Mouse (Mus musculus) retina, adult 2 months (tissue): ENCODE results near the gene Shb.

Experiments
- DNase-seq: peaks from one replicate; pipeline ENCODE4 v3.0.0-alpha.2; 2012; ENCODE audit warnings: low read depth, low spot score

The Shb gene

GRCm38 (mm10) chr4:45421519-45422260 lies 110.6 kb downstream of the Shb start:
- no peak for DNase-seq

- no peak for DNase-seq
Measured at GRCm38 (mm10) chr4:45420733-45421132, 111.5 kb downstream of the Shb start.

DNA sequence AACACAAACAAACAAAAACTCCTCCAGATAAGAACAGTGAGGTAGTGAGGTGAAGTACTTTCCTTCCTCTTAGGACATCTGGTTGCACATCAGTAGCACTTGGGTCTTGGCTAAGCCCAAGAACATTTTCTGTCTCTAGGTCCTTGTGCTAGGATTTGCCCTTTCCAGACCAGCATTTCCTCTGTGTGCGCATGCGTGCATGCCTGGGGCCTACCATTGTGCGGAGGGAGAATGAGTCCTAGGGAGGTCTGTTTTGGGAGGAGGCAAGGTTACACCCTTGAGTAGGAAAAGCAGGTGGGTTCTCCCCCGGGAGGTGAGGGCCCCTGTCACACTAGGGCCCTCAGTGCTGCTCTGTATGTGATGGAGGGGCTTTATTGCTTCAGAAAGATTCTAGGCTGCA lies 113.2 kb downstream of the Shb start:
- DNase-seq, result no peak

- DNase-seq, result peak; percentile 16
Measured at GRCm38 (mm10) chr4:45418229-45418950, 113.9 kb downstream of the Shb start.

GRCm38 (mm10) chr4:45416314-45416713 lies 116.0 kb downstream of the Shb start:
- no peak for DNase-seq

GRCm38 (mm10) chr4:45413674-45414338 lies 118.5 kb downstream of the Shb start:
- no peak for DNase-seq

GRCm38 (mm10) chr4:45412433-45413192 lies 119.7 kb downstream of the Shb start:
- DNase-seq, result no peak

DNA sequence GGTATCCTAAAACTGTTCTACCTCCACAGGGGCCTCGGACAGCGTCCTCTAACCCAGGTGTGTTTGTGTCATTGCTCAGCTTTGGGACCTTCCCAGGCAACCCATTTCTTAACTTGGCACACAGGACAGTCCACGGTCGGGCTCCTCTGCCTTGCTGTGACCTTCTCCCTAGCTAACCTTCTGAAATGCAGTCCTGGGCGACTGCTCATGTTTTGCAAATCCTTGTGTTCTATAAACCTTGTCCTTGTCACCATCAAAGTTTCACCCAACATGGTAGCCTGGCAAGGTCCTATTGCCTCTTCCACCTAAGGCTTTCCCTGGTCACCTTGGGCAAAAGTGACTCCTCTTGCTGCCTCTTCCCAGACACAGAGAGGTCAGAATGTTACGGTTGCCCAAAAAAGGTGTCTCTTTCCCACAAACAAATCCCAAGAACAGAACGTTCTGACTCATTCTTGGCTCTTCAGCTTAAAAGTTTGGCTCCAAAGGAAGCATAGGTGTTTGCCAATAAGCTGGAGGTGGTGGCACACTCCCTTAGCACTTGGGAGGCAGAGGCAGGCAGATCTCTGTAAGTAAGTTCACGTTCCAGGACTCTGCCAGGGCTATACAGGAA lies 121.0 kb downstream of the Shb start:
- no peak for DNase-seq

DNA sequence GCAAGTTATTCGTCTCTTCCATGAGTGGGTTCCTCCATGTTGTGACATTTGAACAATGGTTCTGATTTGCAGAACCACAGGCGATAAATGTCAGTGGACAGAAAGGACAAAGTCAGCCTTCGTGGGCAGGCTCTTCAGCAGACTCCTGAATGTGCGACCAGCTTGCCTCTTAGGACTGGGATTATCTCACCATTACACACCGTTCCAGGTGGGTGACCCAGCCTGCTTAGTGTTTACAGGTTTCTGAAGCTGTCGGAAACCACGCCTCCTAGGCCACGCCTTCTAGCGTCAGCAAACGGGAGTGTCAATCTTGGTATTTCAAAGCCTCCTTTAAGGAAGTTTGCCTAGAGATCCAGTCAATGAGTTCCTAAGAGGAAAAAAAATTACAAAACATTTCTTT lies 123.0 kb downstream of the Shb start:
- peak; percentile 63 for DNase-seq

GRCm38 (mm10) chr4:45408427-45409132 lies 123.7 kb downstream of the Shb start, which contains the start of gene Slc25a51:
Slc25a51 (minus strand) TSS chr4:45408766.
- DNase-seq, result peak; percentile 84

DNA sequence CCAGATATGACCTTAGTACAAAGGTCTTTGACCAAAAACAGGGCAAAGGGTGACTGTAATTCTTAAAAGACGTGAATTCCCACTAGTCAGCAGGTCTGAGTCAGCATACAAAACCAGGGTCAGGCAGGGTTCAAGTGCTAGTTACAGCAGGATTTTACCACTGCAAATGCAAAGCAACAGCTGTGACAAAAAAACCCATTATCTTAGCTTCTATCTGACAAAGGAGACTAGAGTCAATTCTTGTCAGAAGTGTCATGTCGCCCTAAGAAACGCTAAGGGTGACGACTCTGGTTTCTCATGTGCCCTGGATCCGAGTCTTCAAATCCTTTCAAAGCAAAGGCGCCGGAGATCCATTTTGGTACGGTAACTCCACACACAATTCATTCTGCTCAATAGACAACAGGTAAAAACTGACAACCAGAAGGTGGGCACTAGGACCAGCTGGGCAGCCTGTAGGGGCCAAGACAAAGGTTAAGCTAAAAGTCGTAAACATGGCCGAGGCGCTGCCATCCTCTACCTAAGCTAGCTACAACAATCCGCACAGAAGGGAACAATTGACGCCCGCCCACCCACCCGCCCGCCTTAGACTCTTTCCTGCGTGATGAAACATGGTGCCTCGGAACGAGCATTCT lies 124.5 kb downstream of the Shb start:
- DNase-seq, result peak; percentile 11

DNA sequence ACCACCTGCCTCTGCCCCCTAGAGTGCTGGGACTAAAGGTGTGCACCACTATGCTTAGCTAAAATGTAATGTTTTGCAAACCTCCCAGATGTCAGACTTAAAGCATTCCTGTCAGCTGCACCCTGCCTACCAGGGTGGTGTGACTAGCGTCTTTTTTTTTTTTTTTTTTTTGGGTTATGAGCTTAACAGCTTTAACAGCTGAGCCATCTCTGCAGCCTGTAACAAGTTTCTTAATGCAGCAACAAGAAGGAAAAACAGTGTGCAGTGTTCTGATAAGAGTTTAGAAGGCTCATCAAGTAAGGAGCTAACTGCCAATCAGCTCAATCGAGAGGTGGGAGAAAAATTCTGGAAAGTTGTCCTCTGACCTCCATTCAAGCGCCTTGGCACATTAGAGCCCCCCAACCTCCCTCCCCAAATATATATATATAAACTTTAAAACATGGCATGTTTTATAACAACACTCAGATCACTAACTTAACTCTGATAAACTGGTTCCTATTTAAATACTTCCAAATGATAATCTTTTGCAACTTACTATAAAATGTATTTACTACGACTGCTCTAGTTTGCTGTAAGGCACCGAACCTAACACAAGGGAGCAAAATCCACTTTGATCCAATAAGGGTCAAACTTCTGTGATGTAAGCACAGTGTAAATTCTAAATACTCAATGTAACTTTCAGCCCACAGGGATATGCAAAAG lies 125.1 kb downstream of the Shb start:
- no peak for DNase-seq

DNA sequence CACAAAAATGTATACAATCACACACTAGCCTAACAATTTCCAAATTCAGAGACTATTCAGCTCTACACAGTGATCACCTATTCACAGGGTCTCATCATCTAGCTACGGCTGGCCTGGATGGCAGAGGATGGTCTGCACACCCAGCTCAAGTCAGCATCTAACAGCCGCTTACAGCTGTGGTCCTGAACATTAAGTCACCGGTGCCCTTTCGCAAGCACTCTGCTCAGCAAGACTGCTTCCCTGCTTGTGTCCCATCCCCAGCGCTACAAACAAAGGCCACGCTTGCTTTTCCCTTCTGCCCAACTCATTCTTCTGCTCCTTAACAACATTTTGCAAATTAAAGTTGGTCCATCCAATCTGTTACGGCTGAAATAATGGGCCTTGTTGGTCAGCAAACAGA lies 125.9 kb downstream of the Shb start:
- no peak for DNase-seq

- no peak for DNase-seq
Measured at GRCm38 (mm10) chr4:45405315-45405714, 127.0 kb downstream of the Shb start.

DNA sequence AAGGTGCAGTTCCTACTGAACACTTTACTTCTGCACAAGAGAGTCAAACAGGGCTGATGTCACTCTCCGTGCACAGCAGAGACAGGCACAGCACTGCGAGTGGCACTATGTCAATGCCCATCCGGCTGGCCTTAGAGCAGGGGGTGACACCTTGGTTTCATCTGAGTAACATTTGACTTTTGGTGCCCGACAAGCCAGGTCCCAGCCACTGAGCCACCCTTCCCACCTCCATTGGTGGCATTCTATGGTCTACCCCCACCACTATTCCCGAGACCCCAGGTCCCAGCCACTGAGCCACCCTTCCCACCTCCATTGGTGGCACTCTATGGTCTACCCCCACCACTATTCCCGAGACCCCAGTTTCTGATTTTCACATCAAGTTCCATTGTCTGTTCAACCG lies 128.2 kb downstream of the Shb start:
- no peak for DNase-seq

DNA sequence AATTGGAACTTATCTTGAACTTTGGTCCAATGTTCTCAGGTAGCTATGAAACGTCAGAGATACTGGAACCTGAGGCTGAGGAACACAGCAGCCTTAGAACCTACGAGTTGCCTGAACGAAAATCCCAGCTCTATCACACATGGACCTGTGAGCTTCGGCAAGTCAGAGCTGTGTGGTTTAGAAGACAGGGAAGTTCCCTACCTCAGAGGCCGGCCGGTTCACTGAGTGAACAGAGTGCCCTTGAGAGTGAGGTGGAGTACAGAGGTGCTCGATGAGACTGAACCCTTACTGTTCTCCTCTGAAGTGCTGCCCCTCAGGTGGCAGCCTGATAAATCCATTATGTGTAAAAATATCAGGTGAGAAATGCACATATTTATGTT lies 128.8 kb downstream of the Shb start:
- no peak for DNase-seq

GRCm38 (mm10) chr4:45402878-45403498 lies 129.3 kb downstream of the Shb start:
- DNase-seq, result no peak

GRCm38 (mm10) chr4:45402281-45402680 lies 130.0 kb downstream of the Shb start:
- no peak for DNase-seq
